ENCODE assay signal across 8 mouse cellular contexts in genomic region chr7:35879755-35880304, GRCm38 (mm10).
A peak's percentile ranks its signal among the peaks of the same experiment; 100 is the strongest.
DNase-seq lines count a peak whose midpoint lies in the region; ATAC-seq and TF ChIP-seq lines count a peak whose summit lies in the region.

No protein-coding gene starts in this region.

- 54% methylated on average over 9 of the region's 9 CpGs for WGBS in forebrain, embryonic 11.5 days

- no peak overlapping the region for H3K4me2 ChIP-seq in forebrain, embryonic 11.5 days (ENCODE audit: low read depth, low read length, severe bottlenecking)

- no peak overlapping the region for H3K4me3 ChIP-seq in bone marrow macrophage, adult 2 months (ENCODE audit: insufficient read depth, low read length)
- H3K4me3 ChIP-seq in forebrain, embryonic 11.5 days (ENCODE audit: low read depth, low read length) = no peak overlapping the region

- no peak for TF ChIP-seq POLR2A in bone marrow macrophage, adult 2 months (IDR thresholded peaks at IDR 0.05; ENCODE audit: borderline replicate concordance, low read depth, low read length)

- no peaks in the 10 kb centered on the region for H3K36me3 ChIP-seq in forebrain, embryonic 11.5 days (ENCODE audit: control insufficient read depth, insufficient read depth, low read length)

- no peaks in the 10 kb centered on the region for H3K9me3 ChIP-seq in forebrain, embryonic 11.5 days (ENCODE audit: control insufficient read depth, low read length)

- no peaks in the 10 kb centered on the region for H3K27me3 ChIP-seq in forebrain, embryonic 11.5 days (ENCODE audit: control insufficient read depth, insufficient read depth, low read length)

- no peak overlapping the region for H3K9ac ChIP-seq in forebrain, embryonic 11.5 days (ENCODE audit: low read length)

- 0 out of 2 replicates have a peak, but pooled peaks have one; percentile 53 for ATAC-seq in forebrain, embryonic 11.5 days (replicated peaks; ENCODE audit: low FRiP score)
- peak; percentile 51 to 69; a peak in 2 of 4 replicates for ATAC-seq in hematopoietic stem cell, adult 5-6 weeks (replicated peaks in 1 of 2; ENCODE audit: insufficient read depth in 1 of 2, low FRiP score in 2 of 2, low TSS enrichment in 1 of 2, low read depth in 1 of 2, poor library complexity in 2 of 2, severe bottlenecking in 2 of 2)
- no peak; the same call in 1 of the 2 replicates for ATAC-seq in granulocyte monocyte progenitor cell, adult 5-6 weeks (replicated peaks; ENCODE audit: poor library complexity, severe bottlenecking)

- H3K4me1 ChIP-seq in bone marrow macrophage, adult 2 months (ENCODE audit: control insufficient read depth, insufficient read depth, low read length) = no peaks in the 10 kb centered on the region
- H3K4me1 ChIP-seq in forebrain, embryonic 11.5 days (replicated peaks; ENCODE audit: control insufficient read depth, insufficient read depth, low read length) = no peaks in the 10 kb centered on the region

- no peak overlapping the region for H3K27ac ChIP-seq in bone marrow macrophage, adult 2 months (ENCODE audit: insufficient read depth, low read depth, low read length)
- no peak overlapping the region for H3K27ac ChIP-seq in forebrain, embryonic 11.5 days (ENCODE audit: low read depth, low read length)

- TF ChIP-seq CTCF in bone marrow macrophage, adult 2 months (IDR thresholded peaks at IDR 0.05; ENCODE audit: low read depth, low read length) = peak; percentile 18; the same call in 1 of the 2 replicates

- peak; percentile 14 for DNase-seq in MN1 (ENCODE audit: low spot score)
- DNase-seq in forebrain, embryonic 11.5 days (ENCODE audit: low spot score) = peak; percentile 88
- peak; percentile 72 to 82 for DNase-seq in layer of hippocampus, postnatal 10 days (ENCODE audit: low spot score in 2 of 2)
- peak; percentile 75 to 79 for DNase-seq in lung, postnatal 4 days
- peak; percentile 89 for DNase-seq in right cerebral cortex, postnatal 14 days

Comparison
In these comparisons a context has a peak if more than half of its experiments do, and no peak if none do; other contexts are left out.
1. DNase-seq: peak in every context shown above with its lines; median percentile 89 in right cerebral cortex, postnatal 14 days; 88 in forebrain, embryonic 11.5 days; 77 in layer of hippocampus, postnatal 10 days; 77 in lung, postnatal 4 days; 14 in MN1.